Mouse (Mus musculus): ENCODE data around the gene Olfr220.

The Olfr220 gene

GRCm38 (mm10) chr1:174441782-174442181, at the start of gene Olfr220:
Olfr220 (plus strand) TSS chr1:174442082.
- no peak for DNase-seq (ENCODE audit: extremely low read depth, insufficient read length, low spot score)

GRCm38 (mm10) chr1:174422959-174423358, 18.9 kb upstream of the Olfr220 start:
- DNase-seq (ENCODE audit: extremely low read depth, insufficient read length, low spot score): no peak

GRCm38 (mm10) chr1:174423764-174424163, 18.1 kb upstream of the Olfr220 start, which contains the start of gene Olfr414:
Olfr414 (plus strand) TSS chr1:174424064.
- DNase-seq (ENCODE audit: extremely low read depth, insufficient read length, low spot score): no peak

- DNase-seq (ENCODE audit: extremely low read depth, insufficient read length, low spot score): no peak
Measured at GRCm38 (mm10) chr1:174426180-174426986, 15.5 kb upstream of the Olfr220 start.

- DNase-seq (ENCODE audit: extremely low read depth, insufficient read length, low spot score): no peak
Measured at GRCm38 (mm10) chr1:174427402-174427801, 14.5 kb upstream of the Olfr220 start.

- no peak for DNase-seq (ENCODE audit: extremely low read depth, insufficient read length, low spot score)
Measured at GRCm38 (mm10) chr1:174428407-174428806, 13.5 kb upstream of the Olfr220 start.

GRCm38 (mm10) chr1:174434121-174434520, 7.8 kb upstream of the Olfr220 start:
- no peak for DNase-seq (ENCODE audit: extremely low read depth, insufficient read length, low spot score)

- DNase-seq (ENCODE audit: extremely low read depth, insufficient read length, low spot score): no peak
Measured at GRCm38 (mm10) chr1:174455100-174455499, 13.2 kb downstream of the Olfr220 start.

- no peak for DNase-seq (ENCODE audit: extremely low read depth, insufficient read length, low spot score)
Measured at GRCm38 (mm10) chr1:174465385-174465784, 23.5 kb downstream of the Olfr220 start.

- DNase-seq (ENCODE audit: extremely low read depth, insufficient read length, low spot score): no peak
Measured at GRCm38 (mm10) chr1:174466240-174466639, 24.4 kb downstream of the Olfr220 start.

GRCm38 (mm10) chr1:174469736-174470135, 27.9 kb downstream of the Olfr220 start:
- no peak for DNase-seq (ENCODE audit: extremely low read depth, insufficient read length, low spot score)

- no peak for DNase-seq (ENCODE audit: extremely low read depth, insufficient read length, low spot score)
Measured at GRCm38 (mm10) chr1:174482567-174482966, 40.7 kb downstream of the Olfr220 start.

- DNase-seq (ENCODE audit: extremely low read depth, insufficient read length, low spot score): no peak
Measured at GRCm38 (mm10) chr1:174500064-174500463, 58.2 kb downstream of the Olfr220 start.
